Mouse (Mus musculus): ENCODE results near the gene Dnpep.
A peak's percentile ranks its signal among the peaks of the same experiment; 100 is the strongest.

Dnpep gene

GRCm38 (mm10) chr1:75327461-75327860 is 9.7 kb upstream of the Dnpep start:
- DNase-seq: no peak

GRCm38 (mm10) chr1:75319166-75319565 is 1.4 kb upstream of the Dnpep start:
- DNase-seq: no peak

- no peak for DNase-seq
Observed at GRCm38 (mm10) chr1:75318736-75319135, 946 bp upstream of the Dnpep start.

GRCm38 (mm10) chr1:75318301-75318700 is 511 bp upstream of the Dnpep start:
- DNase-seq: no peak

GRCm38 (mm10) chr1:75316861-75317240 is 939 bp downstream of the Dnpep start:
- peak; percentile 95 for DNase-seq

GRCm38 (mm10) chr1:75315456-75316365 is 2.1 kb downstream of the Dnpep start:
- no peak for DNase-seq

GRCm38 (mm10) chr1:75315011-75315410 is 2.8 kb downstream of the Dnpep start:
- no peak for DNase-seq

GRCm38 (mm10) chr1:75311694-75312093 is 6.1 kb downstream of the Dnpep start:
- no peak for DNase-seq

GRCm38 (mm10) chr1:75304662-75305061 is 13.1 kb downstream of the Dnpep start:
- DNase-seq: no peak

- no peak for DNase-seq
Observed at GRCm38 (mm10) chr1:75294294-75294693, 23.5 kb downstream of the Dnpep start.

- no peak for DNase-seq
Observed at GRCm38 (mm10) chr1:75293331-75293701, 24.5 kb downstream of the Dnpep start.

GRCm38 (mm10) chr1:75292476-75293330 is 25.1 kb downstream of the Dnpep start:
- no peak for DNase-seq

- no peak for DNase-seq
Observed at GRCm38 (mm10) chr1:75291321-75291720, 26.5 kb downstream of the Dnpep start.

GRCm38 (mm10) chr1:75290582-75290981 is 27.2 kb downstream of the Dnpep start:
- peak; percentile 47 for DNase-seq

- no peak for DNase-seq
Observed at GRCm38 (mm10) chr1:75289888-75290431, 27.8 kb downstream of the Dnpep start.

- DNase-seq: no peak
Observed at GRCm38 (mm10) chr1:75289376-75289775, 28.4 kb downstream of the Dnpep start.

GRCm38 (mm10) chr1:75284911-75285310 is 32.9 kb downstream of the Dnpep start:
- peak; percentile 61 for DNase-seq

GRCm38 (mm10) chr1:75283017-75283416 is 34.8 kb downstream of the Dnpep start:
- no peak for DNase-seq

GRCm38 (mm10) chr1:75278228-75278627 is 39.6 kb downstream of the Dnpep start, which contains the start of gene Resp18:
TSS of gene Resp18 (minus strand) at chr1:75278415.
- no peak for DNase-seq

- DNase-seq: peak; percentile 53
Observed at GRCm38 (mm10) chr1:75277195-75278188, 40.3 kb downstream of the Dnpep start.

GRCm38 (mm10) chr1:75264091-75264880 is 53.5 kb downstream of the Dnpep start, which contains the start of gene Ptprn:
TSS of gene Ptprn (minus strand) at chr1:75264502.
- DNase-seq: no peak
